Mouse (Mus musculus) cerebellum, adult 11-12 months (tissue): ENCODE measurements at regions not wholly inside any gene's neighbourhood (a gene's known extent, or its start where the extent isn't known, plus 50 kb on each side); places are given as distances from the start of the nearest gene placed in this dataset.
A peak's percentile ranks its signal among the peaks of the same experiment; 100 is the strongest.

ENCODE experiments used
- DNase-seq: peaks from one replicate; pipeline ENCODE4 v3.0.0; 2022

- DNase-seq: no peak
These were observed 80.0 kb upstream of the Hpgds start for GRCm38 (mm10) chr6:65224723-65225122.

- DNase-seq: peak; percentile 52
These were observed 117.9 kb upstream of the Hpgds start for GRCm38 (mm10) chr6:65262572-65262971.

- no peak for DNase-seq
These were observed 110.2 kb upstream of the C130060K24Rik start for GRCm38 (mm10) chr6:65270723-65271122.

GRCm38 (mm10) chr6:65310176-65310575 lies 70.7 kb upstream of the C130060K24Rik start:
- no peak for DNase-seq

- no peak for DNase-seq
These were observed 69.9 kb upstream of the C130060K24Rik start for GRCm38 (mm10) chr6:65310840-65311620.

GRCm38 (mm10) chr6:65311778-65312177 lies 69.1 kb upstream of the C130060K24Rik start:
- no peak for DNase-seq
